Mouse (Mus musculus): ENCODE data around the gene Cpped1.

Gene Cpped1

GRCm38 (mm10) chr16:11757471-11757870 lies 151.8 kb downstream of the Cpped1 start:
- DNase-seq = no peak

- DNase-seq = no peak
These were observed 152.5 kb downstream of the Cpped1 start for GRCm38 (mm10) chr16:11756598-11757245.

GRCm38 (mm10) chr16:11755281-11756066 lies 153.8 kb downstream of the Cpped1 start:
- peak; percentile 22 to 42 for DNase-seq

GRCm38 (mm10) chr16:11754136-11754535 lies 155.1 kb downstream of the Cpped1 start:
- no peak for DNase-seq
